Mouse (Mus musculus) forelimb bud, embryonic 11.5 days (tissue): ENCODE data around the gene Hdac4.

ENCODE experiments used
- DNase-seq: peaks from one replicate; pipeline ENCODE4 v3.0.0-alpha.2; 2012; ENCODE audit warnings: low read depth, low spot score

Hdac4 gene

GRCm38 (mm10) chr1:92100371-92100891 is 95.1 kb downstream of the Hdac4 start:
- DNase-seq = no peak

GRCm38 (mm10) chr1:92099964-92100363 is 95.5 kb downstream of the Hdac4 start:
- no peak for DNase-seq

GRCm38 (mm10) chr1:92099502-92099901 is 96.0 kb downstream of the Hdac4 start:
- no peak for DNase-seq

GRCm38 (mm10) chr1:92098456-92098855 is 97.0 kb downstream of the Hdac4 start:
- no peak for DNase-seq

- no peak for DNase-seq
Observed at GRCm38 (mm10) chr1:92096991-92097525, 98.4 kb downstream of the Hdac4 start.

GRCm38 (mm10) chr1:92092286-92092685 is 103.2 kb downstream of the Hdac4 start:
- DNase-seq = no peak

- DNase-seq = no peak
Observed at GRCm38 (mm10) chr1:92087821-92088220, 107.7 kb downstream of the Hdac4 start.

- DNase-seq = no peak
Observed at GRCm38 (mm10) chr1:92087343-92087742, 108.2 kb downstream of the Hdac4 start.

- no peak for DNase-seq
Observed at GRCm38 (mm10) chr1:92086841-92087240, 108.7 kb downstream of the Hdac4 start.

GRCm38 (mm10) chr1:92086277-92086813 is 109.2 kb downstream of the Hdac4 start:
- DNase-seq = peak; percentile 34

- DNase-seq = no peak
Observed at GRCm38 (mm10) chr1:92084738-92085137, 110.8 kb downstream of the Hdac4 start.

- peak; percentile 79 for DNase-seq
Observed at GRCm38 (mm10) chr1:92084004-92084403, 111.5 kb downstream of the Hdac4 start.

- DNase-seq = no peak
Observed at GRCm38 (mm10) chr1:92082837-92083541, 112.5 kb downstream of the Hdac4 start.

- DNase-seq = no peak
Observed at GRCm38 (mm10) chr1:92082156-92082836, 113.2 kb downstream of the Hdac4 start.

- peak; percentile 34 for DNase-seq
Observed at GRCm38 (mm10) chr1:92079982-92080537, 115.4 kb downstream of the Hdac4 start.

- DNase-seq = no peak
Observed at GRCm38 (mm10) chr1:92075312-92075711, 120.2 kb downstream of the Hdac4 start.

- DNase-seq = no peak
Observed at GRCm38 (mm10) chr1:92074655-92075054, 120.8 kb downstream of the Hdac4 start.

- no peak for DNase-seq
Observed at GRCm38 (mm10) chr1:92069932-92070677, 125.4 kb downstream of the Hdac4 start.

- DNase-seq = no peak
Observed at GRCm38 (mm10) chr1:92069464-92069863, 126.0 kb downstream of the Hdac4 start.

GRCm38 (mm10) chr1:92064307-92064706 is 131.2 kb downstream of the Hdac4 start:
- DNase-seq = no peak

- no peak for DNase-seq
Observed at GRCm38 (mm10) chr1:92063271-92063670, 132.2 kb downstream of the Hdac4 start.
